Comparison of ENCODE assay signal across 16 mouse cellular contexts in genomic region chr6:100799766-100800165, GRCm38 (mm10). TPM values are rescaled to one million over a fixed set of nuclear protein-coding genes. Genes with fewer than 3 reads are reported as not detected.
DNase-seq lines count a peak whose midpoint lies in the region; ATAC-seq and TF ChIP-seq lines count a peak whose summit lies in the region.
"Had no signal": no experiment of that assay in that cellular context is flagged by ENCODE, and none has a peak within 500 bp of the region (broad histone marks: within the 10 kb centered on the region; RNA-seq: fewer than 3 reads in every experiment).

No protein-coding gene starts in this region.

- POLR2A ChIA-PET in Patski (lab: Charles Lee): no interaction called here

- H3K4me1 ChIP-seq in embryonic fibroblast, embryonic 13.5 days (ENCODE audit: control insufficient read depth, insufficient read depth, low read length): peaks cover 18% of the 10 kb centered on the region
- no peaks in the 10 kb centered on the region for H3K4me1 ChIP-seq in liver, postnatal 0 days (ENCODE audit: insufficient read depth)
- no peaks in the 10 kb centered on the region for H3K4me1 ChIP-seq in hindbrain, embryonic 14.5 days (replicated peaks; ENCODE audit: control insufficient read depth, insufficient read depth, low read length)
- H3K4me1 ChIP-seq: embryonic facial prominence, embryonic 12.5 days had no signal

- H3K27me3 ChIP-seq in Patski: no peaks in the 10 kb centered on the region
- H3K27me3 ChIP-seq in liver, postnatal 0 days (ENCODE audit: insufficient read depth, low read length): no peaks in the 10 kb centered on the region
- H3K27me3 ChIP-seq in hindbrain, embryonic 14.5 days (ENCODE audit: control insufficient read depth, insufficient read depth, low read length): no peaks in the 10 kb centered on the region
- H3K27me3 ChIP-seq: CH12.LX; embryonic facial prominence, embryonic 12.5 days had no signal

- no peak for TF ChIP-seq EP300 in liver, postnatal 0 days (IDR thresholded peaks at IDR 0.05; ENCODE audit: low read depth)

- WGBS in liver, postnatal 0 days (ENCODE audit: insufficient replicate concordance): 84% methylated on average over 4 of the region's 4 CpGs
- 97% methylated on average over 4 of the region's 4 CpGs for WGBS in hindbrain, embryonic 14.5 days

- intact Hi-C loops in left cerebral cortex, postnatal 14 days (cut with DNase I): no loop called here

- no peaks in the 10 kb centered on the region for H3K9me3 ChIP-seq in liver, postnatal 0 days (ENCODE audit: low read length)
- H3K9me3 ChIP-seq in hindbrain, embryonic 14.5 days (ENCODE audit: control insufficient read depth, low read length): no peaks in the 10 kb centered on the region
- H3K9me3 ChIP-seq: embryonic facial prominence, embryonic 12.5 days; G1E had no signal

- H3K36me3 ChIP-seq in liver, postnatal 0 days (replicated peaks; ENCODE audit: insufficient read depth, low read length): no peaks in the 10 kb centered on the region
- H3K36me3 ChIP-seq in hindbrain, embryonic 14.5 days (replicated peaks; ENCODE audit: control insufficient read depth, insufficient read depth): no peaks in the 10 kb centered on the region
- H3K36me3 ChIP-seq: embryonic facial prominence, embryonic 12.5 days; G1E had no signal

- peak; percentile 79 for DNase-seq in heart, adult 11 months
- no peak for DNase-seq in heart, postnatal 4 days
- DNase-seq in 3T3-L1 (ENCODE audit: low read depth, low spot score): peak; percentile 62
- no peak for DNase-seq in Patski (ENCODE audit: low read depth, low spot score)
- DNase-seq in left cerebral cortex, postnatal 14 days (ENCODE audit: low spot score in 2 of 2): no peak
- no peak for DNase-seq in liver, postnatal 0 days
- DNase-seq in hindbrain, embryonic 14.5 days (ENCODE audit: low spot score): no peak
- DNase-seq: cerebellum, adult 11-12 months; cerebellum, adult 9-11 months; embryo, embryonic 11 days had no signal

- no peak overlapping the region for H3K4me2 ChIP-seq in liver, postnatal 0 days (ENCODE audit: low read depth, low read length)
- H3K4me2 ChIP-seq in hindbrain, embryonic 14.5 days (replicated peaks): no peak overlapping the region
- H3K4me2 ChIP-seq: embryonic facial prominence, embryonic 12.5 days had no signal

- TF ChIP-seq CTCF in Patski (IDR thresholded peaks at IDR 0.05): no peak
- no peak for TF ChIP-seq CTCF in embryonic fibroblast, embryonic 13.5 days (IDR thresholded peaks at IDR 0.05; ENCODE audit: borderline replicate concordance, insufficient read depth, low read length)
- no peak for TF ChIP-seq CTCF in liver, postnatal 0 days (IDR thresholded peaks at IDR 0.05; ENCODE audit: low read depth)

- ATAC-seq in Patski: peak; percentile 0
- ATAC-seq in liver, postnatal 0 days: no peak
- no peak for ATAC-seq in hindbrain, embryonic 14.5 days (ENCODE audit: low FRiP score)
- ATAC-seq: forebrain, embryonic 14.5 days; forebrain, embryonic 16.5 days had no signal

- TF ChIP-seq POLR2A in embryonic fibroblast, embryonic 13.5 days (IDR thresholded peaks at IDR 0.05; ENCODE audit: low read depth, low read length): no peak

- in situ Hi-C loops in Patski (cut with MboI; ENCODE audit: low pct_unique_long_range_greater_than_20kb): loop anchor here (5.0 kb wide), 3 partner anchors 33 to 92 kb away; partner anchors contain the start of gene Ppp4r2

- H3K4me3 ChIP-seq in embryonic fibroblast, embryonic 13.5 days (ENCODE audit: insufficient read depth, low read length): no peak overlapping the region
- no peak overlapping the region for H3K4me3 ChIP-seq in liver, postnatal 0 days (ENCODE audit: low read depth, low read length)
- no peak overlapping the region for H3K4me3 ChIP-seq in hindbrain, embryonic 14.5 days (replicated peaks; ENCODE audit: low read length)
- H3K4me3 ChIP-seq: embryonic facial prominence, embryonic 12.5 days had no signal

- H3K27ac ChIP-seq in embryonic fibroblast, embryonic 13.5 days (ENCODE audit: insufficient read depth, low read length): peak overlapping the region; percentile 84
- no peak overlapping the region for H3K27ac ChIP-seq in liver, postnatal 0 days (ENCODE audit: low read depth)
- no peak overlapping the region for H3K27ac ChIP-seq in hindbrain, embryonic 14.5 days
- H3K27ac ChIP-seq: embryonic facial prominence, embryonic 12.5 days had no signal

- CTCF ChIA-PET in Patski (lab: Charles Lee): no interaction called here

- H3K9ac ChIP-seq in liver, postnatal 0 days (replicated peaks): no peak overlapping the region
- H3K9ac ChIP-seq in hindbrain, embryonic 14.5 days: no peak overlapping the region
- H3K9ac ChIP-seq: embryonic facial prominence, embryonic 12.5 days had no signal

RNA-seq across cellular contexts. Expression of gene Ppp4r2, which starts 33.7 kb away (rescaled TPM):
- total RNA-seq in heart, postnatal 4 days (2021): 10 to 100 TPM; 64.9 to 66.8 TPM
- polyA plus RNA-seq in Patski (2021): 119 TPM
- 136 and 155 TPM in 2 replicates for polyA plus RNA-seq in embryonic fibroblast, embryonic 13.5 days (2011; ENCODE audit: insufficient read length, low read depth, missing spikeins)
- 10 to 100 TPM; 65.1 to 70.8 TPM for total RNA-seq in left cerebral cortex, postnatal 14 days (2021)
- polyA plus RNA-seq in liver, postnatal 0 days (2015; fragmentation: Nextera tagmentation; extraction: Ambion mirVana): 4.9 and 5.6 TPM in 2 replicates
- 26.6 and 27.0 TPM in 2 replicates for polyA plus RNA-seq in hindbrain, embryonic 14.5 days (2014; fragmentation: Nextera tagmentation; extraction: Ambion mirVana)

Comparison
In these comparisons a context has a peak if more than half of its experiments do, and no peak if none do; other contexts are left out.
1. DNase-seq: peak in heart, adult 11 months (single experiment) and 3T3-L1 (single experiment); none in heart, postnatal 4 days (single experiment), Patski (single experiment), left cerebral cortex, postnatal 14 days (0 of 2), liver, postnatal 0 days (single experiment) and hindbrain, embryonic 14.5 days (single experiment).